In genomic region chr10:79946752-79947322, GRCm38 (mm10) we compare ENCODE assay signal across 11 mouse cellular contexts. TPM values are rescaled to one million over a fixed set of nuclear protein-coding genes. Genes with fewer than 3 reads are reported as not detected.
A peak's percentile ranks its signal among the peaks of the same experiment; 100 is the strongest.
DNase-seq lines count a peak whose midpoint lies in the region; ATAC-seq lines count a peak whose summit lies in the region.
"Had no signal": no experiment of that assay in that cellular context is flagged by ENCODE, and none has a peak within 500 bp of the region (broad histone marks: within the 10 kb centered on the region; RNA-seq: fewer than 3 reads in every experiment).

No protein-coding gene starts in this region.

- no peak overlapping the region for H3K9ac ChIP-seq in midbrain, embryonic 16.5 days (ENCODE audit: low read depth, low read length)
- H3K9ac ChIP-seq in limb, embryonic 11.5 days (ENCODE audit: low read length): peak overlapping the region; percentile 47; the same call in 1 of the 2 replicates
- H3K9ac ChIP-seq: hindbrain, embryonic 15.5 days had no signal

- no peak for ATAC-seq in midbrain, embryonic 16.5 days
- peak; percentile 31; the same call in 1 of the 2 replicates for ATAC-seq in limb, embryonic 11.5 days (ENCODE audit: insufficient number of reproducible peaks, low FRiP score, low TSS enrichment, low read depth)

- peak; percentile 96 for DNase-seq in heart, embryonic 10.5 days (ENCODE audit: low spot score)
- DNase-seq in heart, adult 18-20 months: no peak
- peak; percentile 49 for DNase-seq in midbrain, embryonic 10.5 days (ENCODE audit: low spot score)
- DNase-seq in limb, embryonic 11.5 days (ENCODE audit: low spot score): no peak
- peak; percentile 68 for DNase-seq in retina, postnatal 1 day
- no peak for DNase-seq in testis, postnatal 10 days (ENCODE audit: low spot score)
- DNase-seq in cerebellum, adult 11 months: no peak
- DNase-seq: cerebellum, postnatal 36 days; right cerebral cortex, postnatal 14 days had no signal

- H3K27me3 ChIP-seq in heart, embryonic 10.5 days (ENCODE audit: insufficient read depth, poor library complexity, severe bottlenecking): no peaks in the 10 kb centered on the region
- no peaks in the 10 kb centered on the region for H3K27me3 ChIP-seq in midbrain, embryonic 10.5 days (ENCODE audit: low read depth, poor library complexity, severe bottlenecking)
- H3K27me3 ChIP-seq in midbrain, embryonic 16.5 days (ENCODE audit: control insufficient read depth, insufficient read depth, low read depth, low read length): no peaks in the 10 kb centered on the region
- no peaks in the 10 kb centered on the region for H3K27me3 ChIP-seq in limb, embryonic 11.5 days (ENCODE audit: control insufficient read depth, insufficient read depth, low read length)
- H3K27me3 ChIP-seq: hindbrain, embryonic 15.5 days had no signal

- H3K4me1 ChIP-seq in heart, embryonic 10.5 days: peaks cover 61% of the 10 kb centered on the region
- H3K4me1 ChIP-seq in midbrain, embryonic 10.5 days: peaks cover 51% of the 10 kb centered on the region
- peaks cover 3% of the 10 kb centered on the region; the same call in 1 of the 2 replicates for H3K4me1 ChIP-seq in midbrain, embryonic 16.5 days (ENCODE audit: control insufficient read depth, insufficient read depth, low read length)
- peaks cover 41% of the 10 kb centered on the region for H3K4me1 ChIP-seq in limb, embryonic 11.5 days (ENCODE audit: control insufficient read depth, insufficient read depth, low read length)

- peak overlapping the region; percentile 86 for H3K27ac ChIP-seq in heart, embryonic 10.5 days
- peak overlapping the region; percentile 86 for H3K27ac ChIP-seq in midbrain, embryonic 10.5 days (replicated peaks)
- H3K27ac ChIP-seq in midbrain, embryonic 16.5 days (ENCODE audit: low read length): no peak overlapping the region
- peak overlapping the region; percentile 85 for H3K27ac ChIP-seq in limb, embryonic 11.5 days (replicated peaks; ENCODE audit: low read depth, low read length)
- H3K27ac ChIP-seq: hindbrain, embryonic 15.5 days had no signal

- H3K36me3 ChIP-seq in heart, embryonic 10.5 days: peaks cover 63% of the 10 kb centered on the region
- peaks cover 48% of the 10 kb centered on the region for H3K36me3 ChIP-seq in midbrain, embryonic 10.5 days
- peaks cover 14% of the 10 kb centered on the region for H3K36me3 ChIP-seq in midbrain, embryonic 16.5 days (ENCODE audit: control insufficient read depth, insufficient read depth, low read length)
- peaks cover 16% of the 10 kb centered on the region for H3K36me3 ChIP-seq in limb, embryonic 11.5 days (ENCODE audit: control insufficient read depth, insufficient read depth, low read length)

- H3K9me3 ChIP-seq in heart, embryonic 10.5 days: no peaks in the 10 kb centered on the region
- no peaks in the 10 kb centered on the region for H3K9me3 ChIP-seq in midbrain, embryonic 10.5 days (replicated peaks)
- no peaks in the 10 kb centered on the region for H3K9me3 ChIP-seq in midbrain, embryonic 16.5 days (replicated peaks; ENCODE audit: control insufficient read depth, low read length, poor library complexity, severe bottlenecking)
- H3K9me3 ChIP-seq in limb, embryonic 11.5 days (ENCODE audit: control insufficient read depth, low read length): no peaks in the 10 kb centered on the region
- H3K9me3 ChIP-seq: hindbrain, embryonic 15.5 days had no signal

- peak overlapping the region; percentile 30 for H3K4me3 ChIP-seq in heart, embryonic 10.5 days
- H3K4me3 ChIP-seq in midbrain, embryonic 10.5 days: peak overlapping the region; percentile 9
- no peak overlapping the region for H3K4me3 ChIP-seq in midbrain, embryonic 16.5 days (ENCODE audit: low read depth, low read length)
- H3K4me3 ChIP-seq in limb, embryonic 11.5 days (ENCODE audit: low read depth, low read length): no peak overlapping the region
- H3K4me3 ChIP-seq: hindbrain, embryonic 15.5 days had no signal

- WGBS in heart, embryonic 10.5 days: 12% methylated on average over 7 of the region's 7 CpGs
- WGBS in midbrain, embryonic 10.5 days: 11% methylated on average over 7 of the region's 7 CpGs
- 25% methylated on average over 7 of the region's 7 CpGs for WGBS in midbrain, embryonic 16.5 days
- 10% methylated on average over 7 of the region's 7 CpGs for WGBS in limb, embryonic 11.5 days

- no peak overlapping the region for H3K4me2 ChIP-seq in midbrain, embryonic 16.5 days (ENCODE audit: low read length)
- H3K4me2 ChIP-seq in limb, embryonic 11.5 days (ENCODE audit: low read depth, severe bottlenecking): peak overlapping the region; percentile 17; the same call in 1 of the 2 replicates
- H3K4me2 ChIP-seq: hindbrain, embryonic 15.5 days had no signal

RNA-seq across cellular contexts. Expression of gene Wdr18, which starts 13.1 kb away (rescaled TPM):
- polyA plus RNA-seq in heart, embryonic 10.5 days (2016; fragmentation: Nextera tagmentation; extraction: Ambion mirVana): 127 and 155 TPM in 2 replicates
- total RNA-seq in heart, adult 18-20 months (2021): 10 to 100 TPM; 33.1 to 33.6 TPM
- polyA plus RNA-seq in midbrain, embryonic 10.5 days (2016; fragmentation: Nextera tagmentation; extraction: Ambion mirVana): 136 and 155 TPM in 2 replicates
- 79.5 and 89.4 TPM in 2 replicates for polyA plus RNA-seq in midbrain, embryonic 16.5 days (2015; fragmentation: Nextera tagmentation; extraction: Ambion mirVana)
- 141 and 144 TPM in 2 replicates for polyA plus RNA-seq in limb, embryonic 11.5 days (2014; fragmentation: Nextera tagmentation; extraction: Ambion mirVana)

RNA-seq across cellular contexts. Expression of gene Arid3a, which starts 20.0 kb away (rescaled TPM):
- 12.5 and 16.4 TPM in 2 replicates for polyA plus RNA-seq in heart, embryonic 10.5 days (2016; fragmentation: Nextera tagmentation; extraction: Ambion mirVana)
- total RNA-seq in heart, adult 18-20 months (2021): 1 to 10 TPM; 1.0 to 1.1 TPM
- 12.5 and 13.4 TPM in 2 replicates for polyA plus RNA-seq in midbrain, embryonic 10.5 days (2016; fragmentation: Nextera tagmentation; extraction: Ambion mirVana)
- 1.7 and 2.2 TPM in 2 replicates for polyA plus RNA-seq in midbrain, embryonic 16.5 days (2015; fragmentation: Nextera tagmentation; extraction: Ambion mirVana)
- 11.8 and 12.9 TPM in 2 replicates for polyA plus RNA-seq in limb, embryonic 11.5 days (2014; fragmentation: Nextera tagmentation; extraction: Ambion mirVana)

RNA-seq across cellular contexts. Expression of gene Grin3b, which starts 23.7 kb away (rescaled TPM):
- polyA plus RNA-seq in heart, embryonic 10.5 days (2016; fragmentation: Nextera tagmentation; extraction: Ambion mirVana): 0.30 and 0.34 TPM in 2 replicates
- under 1 TPM; 0.57 to 0.67 TPM for total RNA-seq in heart, adult 18-20 months (2021)
- polyA plus RNA-seq in midbrain, embryonic 10.5 days (2016; fragmentation: Nextera tagmentation; extraction: Ambion mirVana): 0.25 and 0.30 TPM in 2 replicates
- 0.20 and 0.28 TPM in 2 replicates for polyA plus RNA-seq in midbrain, embryonic 16.5 days (2015; fragmentation: Nextera tagmentation; extraction: Ambion mirVana)
- 0.23 and 0.41 TPM in 2 replicates for polyA plus RNA-seq in limb, embryonic 11.5 days (2014; fragmentation: Nextera tagmentation; extraction: Ambion mirVana)

RNA-seq across cellular contexts. Expression of gene R3hdm4, which starts 25.8 kb away (rescaled TPM):
- polyA plus RNA-seq in heart, embryonic 10.5 days (2016; fragmentation: Nextera tagmentation; extraction: Ambion mirVana): 88.7 and 96.0 TPM in 2 replicates
- 10 to 100 TPM; 75.3 to 78.2 TPM for total RNA-seq in heart, adult 18-20 months (2021)
- 126 and 154 TPM in 2 replicates for polyA plus RNA-seq in midbrain, embryonic 10.5 days (2016; fragmentation: Nextera tagmentation; extraction: Ambion mirVana)
- polyA plus RNA-seq in midbrain, embryonic 16.5 days (2015; fragmentation: Nextera tagmentation; extraction: Ambion mirVana): 273 and 293 TPM in 2 replicates
- 133 and 138 TPM in 2 replicates for polyA plus RNA-seq in limb, embryonic 11.5 days (2014; fragmentation: Nextera tagmentation; extraction: Ambion mirVana)

RNA-seq across cellular contexts. Expression of gene Kiss1r, which starts 30.1 kb away (rescaled TPM):
- 0.31 and 0.33 TPM in 2 replicates for polyA plus RNA-seq in heart, embryonic 10.5 days (2016; fragmentation: Nextera tagmentation; extraction: Ambion mirVana)
- under 1 TPM; 0.17 to 0.46 TPM for total RNA-seq in heart, adult 18-20 months (2021)
- polyA plus RNA-seq in midbrain, embryonic 10.5 days (2016; fragmentation: Nextera tagmentation; extraction: Ambion mirVana): 1.0 and 1.2 TPM in 2 replicates
- polyA plus RNA-seq in midbrain, embryonic 16.5 days (2015; fragmentation: Nextera tagmentation; extraction: Ambion mirVana): 3.5 and 3.8 TPM in 2 replicates
- polyA plus RNA-seq in limb, embryonic 11.5 days (2014; fragmentation: Nextera tagmentation; extraction: Ambion mirVana): 0.21 and 0.34 TPM in 2 replicates

Comparison
In these comparisons a context has a peak if more than half of its experiments do, and no peak if none do; other contexts are left out.
1. DNase-seq: peak in heart, embryonic 10.5 days (single experiment), midbrain, embryonic 10.5 days (single experiment) and retina, postnatal 1 day (single experiment); none in heart, adult 18-20 months (0 of 2), limb, embryonic 11.5 days (single experiment), testis, postnatal 10 days (single experiment) and cerebellum, adult 11 months (single experiment).
2. H3K4me3 ChIP-seq: peak in heart, embryonic 10.5 days (single experiment) and midbrain, embryonic 10.5 days (single experiment); none in midbrain, embryonic 16.5 days (single experiment) and limb, embryonic 11.5 days (single experiment).